Mouse (Mus musculus) lung, embryonic 15.5 days (tissue): Measurements from ENCODE around the gene Pafah1b3. TPM values are rescaled to one million over a fixed set of nuclear protein-coding genes. Genes with fewer than 3 reads are reported as not detected.

Source experiments
- ATAC-seq: fragments of 200-750 bp; cut with Nextera tagmentation; 2 replicates; pipeline ENCODE4 v1.8.0; 2017; ENCODE audit warnings: moderate number of reproducible peaks, borderline replicate concordance; ENCODE audit not compliant: low FRiP score, low TSS enrichment; ENCODE audit errors: extremely low read depth
- H3K27ac ChIP-seq: fragments of 300-500 bp; sonication (generic); 2 replicates; pipeline ENCODE4 v1.5.1; 2015; ENCODE audit warnings: moderate library complexity, mild to moderate bottlenecking, inconsistent platforms
- H3K27me3 ChIP-seq: fragments of 300-500 bp; sonication (generic); 2 replicates; pipeline ENCODE4 v1.6.1; 2015; ENCODE audit warnings: inconsistent platforms
- H3K36me3 ChIP-seq: fragments of 300-500 bp; sonication (generic); 2 replicates; pipeline ENCODE4 v1.6.1; 2015; ENCODE audit warnings: inconsistent platforms
- H3K4me1 ChIP-seq: fragments of 300-500 bp; sonication (generic); 2 replicates; pipeline ENCODE4 v1.6.1; 2015; ENCODE audit warnings: inconsistent platforms
- H3K4me2 ChIP-seq: fragments of 300-500 bp; sonication (generic); 2 replicates; pipeline ENCODE4 v1.6.1; 2015; ENCODE audit warnings: inconsistent platforms, mild to moderate bottlenecking, moderate library complexity
- H3K4me3 ChIP-seq: fragments of 300-500 bp; sonication (generic); 2 replicates; pipeline ENCODE4 v1.5.1; 2015; ENCODE audit warnings: mild to moderate bottlenecking, inconsistent platforms
- H3K9ac ChIP-seq: fragments of 300-500 bp; sonication (generic); 2 replicates; pipeline ENCODE4 v1.6.1; 2015; ENCODE audit warnings: inconsistent platforms
- H3K9me3 ChIP-seq: fragments of 300-500 bp; sonication (generic); 2 replicates; pipeline ENCODE4 v1.6.1; 2016; ENCODE audit warnings: inconsistent platforms
- WGBS: fragments of 180-500 bp; shearing (Covaris S2); methylation state at CpG from one replicate; pipeline ENCODE4 v1.1.7; 2015; 5-methylcytosine and 5-hydroxymethylcytosine counted together
- polyA plus RNA-seq: library from polyadenylated mRNA; unstranded; fragments of >200 nt; fragmentation: Nextera tagmentation; extraction: Ambion mirVana; gene quantifications from 2 replicates; pipeline ENCODE4 v1.2.1, GENCODE M21; 2015

Gene Pafah1b3
- polyA plus RNA-seq, 1 experiment from 2014 or later: 174 TPM

- ATAC-seq: no peak
- Histone ChIP-seq H3K27me3 (peaks cover 25% of the 10 kb centered on the region), H3K4me1 (peaks cover 9% of the 10 kb centered on the region), H3K9me3 (no peaks in the 10 kb centered on the region), H3K9ac (no peak overlapping the region), H3K4me2 (no peak overlapping the region), H3K36me3 (no peaks in the 10 kb centered on the region), H3K4me3 (no peak overlapping the region), H3K27ac (no peak overlapping the region)
- 50% methylated on average over 9 of the region's 9 CpGs for WGBS
Measured at GRCm38 (mm10) chr7:25303003-25303684, 5.4 kb upstream of the Pafah1b3 start.

- H3K36me3 ChIP-seq: no peaks in the 10 kb centered on the region
- H3K27me3 ChIP-seq: peaks cover 11% of the 10 kb centered on the region
- no peak within 1 kb of the TSS for H3K4me2 ChIP-seq
- no peak for ATAC-seq
- H3K9me3 ChIP-seq: no peaks in the 10 kb centered on the region
- H3K4me1 ChIP-seq: peaks cover 16% of the 10 kb centered on the region
- H3K4me3 ChIP-seq: no peak within 1 kb of the TSS
- H3K27ac ChIP-seq: no peak within 1 kb of the TSS
- no peak within 1 kb of the TSS for H3K9ac ChIP-seq
- WGBS: 58% methylated on average over 19 of the region's 19 CpGs
Measured at GRCm38 (mm10) chr7:25301063-25301462, 3.3 kb upstream of the Pafah1b3 start, which contains the start of gene Prr19. Gene Prr19 (plus strand): TSS chr7:25301411.

GRCm38 (mm10) chr7:25296945-25297453 lies 787 bp downstream of the Pafah1b3 start:
- peak overlapping the region; percentile 96 for H3K27ac ChIP-seq
- H3K36me3 ChIP-seq: peaks cover 37% of the 10 kb centered on the region
- peak; percentile 43; the same call in 1 of the 2 replicates for ATAC-seq
- no peaks in the 10 kb centered on the region for H3K27me3 ChIP-seq
- peak overlapping the region; percentile 82 for H3K9ac ChIP-seq
- under 1% methylated on average over 21 of the region's 21 CpGs for WGBS
- H3K4me3 ChIP-seq: peak overlapping the region; percentile 69
- H3K4me1 ChIP-seq: peaks cover 14% of the 10 kb centered on the region
- H3K4me2 ChIP-seq: peak overlapping the region; percentile 87
- H3K9me3 ChIP-seq: no peaks in the 10 kb centered on the region

- Histone ChIP-seq H3K4me3 (no peak overlapping the region), H3K27ac (no peak overlapping the region), H3K36me3 (peaks cover 55% of the 10 kb centered on the region), H3K9me3 (no peaks in the 10 kb centered on the region), H3K4me1 (peaks cover 18% of the 10 kb centered on the region), H3K4me2 (no peak overlapping the region), H3K27me3 (no peaks in the 10 kb centered on the region), H3K9ac (no peak overlapping the region)
- no peak for ATAC-seq
- 79% methylated on average over 12 of the region's 12 CpGs for WGBS
Measured at GRCm38 (mm10) chr7:25294960-25295722, 2.6 kb downstream of the Pafah1b3 start.

- 83% methylated on average over 4 of the region's 4 CpGs for WGBS
- Histone ChIP-seq H3K27me3 (no peaks in the 10 kb centered on the region), H3K9me3 (no peaks in the 10 kb centered on the region), H3K4me1 (peaks cover 18% of the 10 kb centered on the region), H3K36me3 (peaks cover 62% of the 10 kb centered on the region), H3K4me2 (no peak overlapping the region), H3K27ac (no peak overlapping the region), H3K4me3 (no peak overlapping the region), H3K9ac (no peak overlapping the region)
- ATAC-seq: no peak
Measured at GRCm38 (mm10) chr7:25294495-25294894, 3.3 kb downstream of the Pafah1b3 start.

GRCm38 (mm10) chr7:25293191-25293739 lies 4.5 kb downstream of the Pafah1b3 start:
- H3K36me3 ChIP-seq: peaks cover 74% of the 10 kb centered on the region
- no peaks in the 10 kb centered on the region for H3K9me3 ChIP-seq
- H3K4me2 ChIP-seq: no peak overlapping the region
- no peak for ATAC-seq
- no peaks in the 10 kb centered on the region for H3K27me3 ChIP-seq
- H3K4me3 ChIP-seq: no peak overlapping the region
- no peak overlapping the region for H3K27ac ChIP-seq
- 67% methylated on average over 8 of the region's 10 CpGs for WGBS
- peaks cover 18% of the 10 kb centered on the region for H3K4me1 ChIP-seq
- H3K9ac ChIP-seq: no peak overlapping the region

- Histone ChIP-seq H3K4me3 (no peak overlapping the region), H3K27ac (no peak overlapping the region), H3K9me3 (no peaks in the 10 kb centered on the region), H3K4me1 (peaks cover 18% of the 10 kb centered on the region), H3K9ac (no peak overlapping the region), H3K4me2 (no peak overlapping the region), H3K36me3 (peaks cover 86% of the 10 kb centered on the region), H3K27me3 (no peaks in the 10 kb centered on the region)
- WGBS: 53% methylated on average over 7 of the region's 7 CpGs
- ATAC-seq: no peak
Measured at GRCm38 (mm10) chr7:25292107-25292506, 5.7 kb downstream of the Pafah1b3 start.

GRCm38 (mm10) chr7:25290911-25291310 lies 6.9 kb downstream of the Pafah1b3 start:
- Histone ChIP-seq H3K4me1 (peaks cover 8% of the 10 kb centered on the region; the same call in 1 of the 2 replicates), H3K9ac (no peak overlapping the region), H3K4me3 (no peak overlapping the region), H3K36me3 (peaks cover 98% of the 10 kb centered on the region), H3K9me3 (no peaks in the 10 kb centered on the region), H3K27me3 (no peaks in the 10 kb centered on the region), H3K27ac (no peak overlapping the region), H3K4me2 (no peak overlapping the region)
- no peak for ATAC-seq
- 76% methylated on average over 2 of the region's 2 CpGs for WGBS

GRCm38 (mm10) chr7:25290463-25290862 lies 7.3 kb downstream of the Pafah1b3 start:
- Histone ChIP-seq H3K9ac (no peak overlapping the region), H3K4me3 (no peak overlapping the region), H3K27ac (no peak overlapping the region), H3K36me3 (peaks cover 99% of the 10 kb centered on the region), H3K4me1 (peaks cover 4% of the 10 kb centered on the region; the same call in 1 of the 2 replicates), H3K4me2 (no peak overlapping the region), H3K27me3 (no peaks in the 10 kb centered on the region), H3K9me3 (no peaks in the 10 kb centered on the region)
- WGBS: 96% methylated on average over 1 of the region's 1 CpGs
- ATAC-seq: no peak

GRCm38 (mm10) chr7:25289925-25290324 lies 7.9 kb downstream of the Pafah1b3 start:
- H3K9me3 ChIP-seq: no peaks in the 10 kb centered on the region
- no peak for ATAC-seq
- no peak overlapping the region for H3K9ac ChIP-seq
- H3K36me3 ChIP-seq: peaks cover 99% of the 10 kb centered on the region
- no peak overlapping the region for H3K27ac ChIP-seq
- WGBS: 93% methylated on average over 3 of the region's 3 CpGs
- H3K27me3 ChIP-seq: no peaks in the 10 kb centered on the region
- H3K4me3 ChIP-seq: no peak overlapping the region
- H3K4me1 ChIP-seq: peaks cover 7% of the 10 kb centered on the region
- H3K4me2 ChIP-seq: no peak overlapping the region

- Histone ChIP-seq H3K27ac (no peak overlapping the region), H3K36me3 (peaks cover 91% of the 10 kb centered on the region), H3K4me1 (peaks cover 19% of the 10 kb centered on the region), H3K9me3 (no peaks in the 10 kb centered on the region), H3K9ac (no peak overlapping the region), H3K4me3 (no peak overlapping the region), H3K4me2 (no peak overlapping the region), H3K27me3 (no peaks in the 10 kb centered on the region)
- no peak for ATAC-seq
- WGBS: 83% methylated on average over 3 of the region's 3 CpGs
Measured at GRCm38 (mm10) chr7:25288721-25289120, 9.1 kb downstream of the Pafah1b3 start.

GRCm38 (mm10) chr7:25288011-25288410 lies 9.8 kb downstream of the Pafah1b3 start:
- H3K4me3 ChIP-seq: no peak overlapping the region
- no peak overlapping the region for H3K27ac ChIP-seq
- peaks cover 84% of the 10 kb centered on the region for H3K36me3 ChIP-seq
- H3K9me3 ChIP-seq: no peaks in the 10 kb centered on the region
- peaks cover 25% of the 10 kb centered on the region for H3K4me1 ChIP-seq
- H3K27me3 ChIP-seq: no peaks in the 10 kb centered on the region
- WGBS: 89% methylated on average over 12 of the region's 12 CpGs
- no peak for ATAC-seq
- H3K9ac ChIP-seq: no peak overlapping the region
- H3K4me2 ChIP-seq: no peak overlapping the region
